Mouse (Mus musculus) limb, embryonic 12.5 days (tissue): ENCODE measurements around the gene Tmem120b. TPM values are rescaled to one million over a fixed set of nuclear protein-coding genes. Genes with fewer than 3 reads are reported as not detected.
"Not testable (repeated sequence)": the region's sequence is repeated elsewhere in the genome, so short reads cannot be mapped to it uniquely, and the experiment has no call there.

Experiments used
- ATAC-seq: fragments of 200-750 bp; cut with Nextera tagmentation; 2 replicates; pipeline ENCODE4 v1.8.0; 2017; ENCODE audit warnings: low read depth, moderate TSS enrichment; ENCODE audit not compliant: insufficient number of reproducible peaks, insufficient read depth, low FRiP score, low TSS enrichment
- H3K27ac ChIP-seq: fragments of 300-500 bp; sonication (generic); 2 replicates; pipeline ENCODE4 v1.5.1; 2016; ENCODE audit warnings: mild to moderate bottlenecking, moderate library complexity
- H3K27me3 ChIP-seq: fragments of 300-500 bp; sonication (generic); 2 replicates; pipeline ENCODE4 v1.6.1; 2016; ENCODE audit warnings: mild to moderate bottlenecking, moderate library complexity
- H3K36me3 ChIP-seq: fragments of 300-500 bp; sonication (generic); 2 replicates; pipeline ENCODE4 v1.6.1; 2016; ENCODE audit warnings: mild to moderate bottlenecking, moderate library complexity
- H3K4me1 ChIP-seq: fragments of 300-500 bp; sonication (generic); replicated peaks from 2 replicates; pipeline ENCODE4 v1.6.1; 2016
- H3K4me2 ChIP-seq: fragments of 300-500 bp; sonication (generic); 2 replicates; pipeline ENCODE4 v1.6.1; 2016; ENCODE audit warnings: mild to moderate bottlenecking, moderate library complexity
- H3K4me3 ChIP-seq: fragments of 300-500 bp; sonication (generic); replicated peaks from 2 replicates; pipeline ENCODE4 v1.5.1; 2016; ENCODE audit warnings: mild to moderate bottlenecking
- H3K9ac ChIP-seq: fragments of 300-500 bp; sonication (generic); replicated peaks from 2 replicates; pipeline ENCODE4 v1.6.1; 2016; ENCODE audit warnings: mild to moderate bottlenecking, moderate library complexity
- H3K9me3 ChIP-seq: fragments of 300-500 bp; sonication (generic); 2 replicates; pipeline ENCODE4 v1.6.1; 2016; ENCODE audit warnings: mild to moderate bottlenecking, moderate library complexity
- WGBS: fragments of 180-500 bp; shearing (Covaris S2); methylation state at CpG from one replicate; pipeline ENCODE4 v1.1.7; 2016; 5-methylcytosine and 5-hydroxymethylcytosine counted together
- polyA plus RNA-seq: library from polyadenylated mRNA; unstranded; fragments of >200 nt; fragmentation: Nextera tagmentation; extraction: Ambion mirVana; gene quantifications from 2 replicates; pipeline ENCODE4 v1.2.1, GENCODE M21; 2016

The Tmem120b gene
- polyA plus RNA-seq, 1 experiment from 2014 or later, result 14.1 TPM

DNA sequence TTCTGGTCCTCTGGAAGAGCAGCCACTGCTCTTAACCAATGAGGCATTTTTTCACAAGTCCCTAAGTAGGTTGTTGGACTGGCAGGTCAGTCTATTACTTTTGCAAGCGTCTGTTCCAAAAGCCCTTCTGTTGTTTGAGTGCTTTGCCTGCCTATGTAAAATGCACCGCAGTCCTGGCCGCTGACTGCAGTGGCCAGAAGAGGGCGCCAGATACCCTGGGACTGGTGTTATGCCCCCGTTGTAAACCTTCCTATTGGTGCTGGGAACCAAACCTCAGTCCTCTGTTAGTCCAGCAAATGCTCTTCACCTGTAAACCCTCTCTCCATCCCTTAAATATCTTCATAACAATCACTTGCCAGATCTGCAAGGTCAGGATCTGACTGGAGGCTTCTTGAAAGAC lies 16.5 kb upstream of the Tmem120b start:
- no peak for ATAC-seq
- Histone ChIP-seq H3K4me1 (peaks cover 7% of the 10 kb centered on the region), H3K4me3 (no peak overlapping the region), H3K27me3 (no peaks in the 10 kb centered on the region), H3K27ac (no peak overlapping the region), H3K4me2 (no peak overlapping the region), H3K9ac (no peak overlapping the region), H3K36me3 (no peaks in the 10 kb centered on the region), H3K9me3 (no peaks in the 10 kb centered on the region)
- WGBS, result 76% methylated on average over 5 of the region's 5 CpGs

DNA sequence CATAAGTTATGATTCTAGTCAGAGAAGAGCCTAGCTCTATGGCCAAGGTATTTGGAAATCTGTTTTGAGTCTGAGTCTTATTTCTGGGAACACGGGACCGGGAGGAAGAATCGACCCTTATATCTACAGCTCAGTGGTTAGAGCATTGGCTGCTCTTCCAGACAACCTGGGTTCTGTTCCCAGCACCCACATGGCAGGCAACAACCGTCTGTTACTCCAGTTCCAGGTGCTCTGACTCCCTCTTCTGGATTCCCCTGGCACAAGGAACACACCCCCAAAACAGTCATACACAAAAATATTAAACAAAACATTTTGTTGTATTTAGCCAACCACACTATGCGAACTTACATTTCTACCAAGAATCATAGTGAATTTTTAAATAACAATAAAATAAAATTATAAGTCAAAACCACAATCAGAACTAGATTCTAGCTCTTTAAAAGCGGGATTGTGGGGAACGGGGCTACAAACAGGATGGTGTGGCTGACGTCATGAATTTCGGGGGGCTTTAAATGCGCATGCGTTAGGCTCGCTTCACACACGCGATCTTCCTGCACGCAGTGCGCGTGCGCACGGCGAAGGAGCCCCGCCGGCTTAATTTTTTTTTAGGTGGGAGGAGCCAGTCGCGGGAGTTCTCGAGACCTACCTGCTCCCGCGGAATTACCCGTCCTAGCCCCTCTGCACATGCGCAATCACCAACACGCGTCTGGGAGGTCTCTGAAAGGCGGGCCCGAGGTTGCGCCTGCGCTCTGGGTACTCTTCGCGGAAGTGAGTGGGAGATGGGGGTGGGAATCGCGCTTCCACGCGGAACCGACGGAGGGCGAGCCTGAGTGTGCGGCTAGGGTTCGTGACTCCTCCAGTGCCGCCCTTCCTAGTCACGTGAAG lies 10.6 kb upstream of the Tmem120b start:
- H3K4me1 ChIP-seq, result peaks cover 18% of the 10 kb centered on the region
- 8% methylated on average over 48 of the region's 48 CpGs for WGBS
- H3K9me3 ChIP-seq, result no peaks in the 10 kb centered on the region
- peak overlapping the region; percentile 53 for H3K4me2 ChIP-seq
- no peaks in the 10 kb centered on the region for H3K36me3 ChIP-seq
- peak; percentile 82 for ATAC-seq
- H3K9ac ChIP-seq, result peak overlapping the region; percentile 42; the same call in 1 of the 2 replicates
- peak overlapping the region; percentile 38 for H3K4me3 ChIP-seq
- H3K27ac ChIP-seq, result 0 out of 2 replicates have a peak overlapping the region, but pooled peaks have one; percentile 25
- no peaks in the 10 kb centered on the region for H3K27me3 ChIP-seq

- 49% methylated on average over 16 of the region's 16 CpGs for WGBS
- peak overlapping the region; percentile 38 for H3K4me3 ChIP-seq
- H3K4me1 ChIP-seq, result peaks cover 18% of the 10 kb centered on the region
- peak overlapping the region; percentile 42; the same call in 1 of the 2 replicates for H3K9ac ChIP-seq
- no peak for ATAC-seq
- 0 out of 2 replicates have a peak overlapping the region, but pooled peaks have one; percentile 25 for H3K27ac ChIP-seq
- H3K9me3 ChIP-seq, result no peaks in the 10 kb centered on the region
- H3K27me3 ChIP-seq, result no peaks in the 10 kb centered on the region
- peak overlapping the region; percentile 53 for H3K4me2 ChIP-seq
- H3K36me3 ChIP-seq, result no peaks in the 10 kb centered on the region
Measured at GRCm38 (mm10) chr5:123058251-123059102, 9.7 kb upstream of the Tmem120b start.

DNA sequence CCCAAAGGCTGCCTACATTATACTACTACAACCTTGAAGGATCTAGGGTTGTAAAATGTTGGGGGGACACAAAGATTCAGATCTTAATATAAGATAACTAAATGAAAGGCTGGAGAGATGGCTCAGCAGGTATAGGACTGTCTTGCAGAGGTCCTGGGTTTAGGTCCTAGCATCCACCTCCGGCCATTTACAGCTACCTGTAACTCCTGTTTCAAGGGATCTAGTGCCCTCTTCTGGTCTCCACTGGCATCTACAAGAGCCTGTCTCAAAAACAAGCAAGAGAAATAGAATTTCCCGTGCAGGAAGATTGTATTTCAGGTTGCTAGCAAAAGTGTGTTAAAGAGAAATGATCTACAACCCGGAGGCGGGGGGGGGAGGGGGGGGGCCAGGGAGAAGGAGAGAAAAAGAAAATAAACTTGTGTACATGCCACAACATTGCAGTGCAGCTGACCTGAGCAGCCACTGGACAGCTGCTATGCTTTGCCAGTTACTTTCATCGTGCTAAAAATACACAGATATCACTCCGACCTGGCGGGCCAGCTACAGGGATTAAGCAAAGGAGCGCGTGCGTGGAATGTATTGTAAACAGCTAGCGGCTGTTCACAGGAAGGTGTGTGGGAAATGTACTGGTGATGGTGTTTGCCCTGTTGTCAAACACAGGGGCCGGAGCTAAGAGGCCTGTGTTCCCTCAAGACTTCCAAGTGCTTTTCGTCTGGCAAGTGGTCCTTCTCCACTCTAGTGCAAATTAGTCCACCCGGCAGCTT lies 8.3 kb upstream of the Tmem120b start:
- 15% methylated on average over 14 of the region's 14 CpGs for WGBS
- Histone ChIP-seq H3K4me2 (peak overlapping the region; percentile 43), H3K9ac (no peak overlapping the region)

DNA sequence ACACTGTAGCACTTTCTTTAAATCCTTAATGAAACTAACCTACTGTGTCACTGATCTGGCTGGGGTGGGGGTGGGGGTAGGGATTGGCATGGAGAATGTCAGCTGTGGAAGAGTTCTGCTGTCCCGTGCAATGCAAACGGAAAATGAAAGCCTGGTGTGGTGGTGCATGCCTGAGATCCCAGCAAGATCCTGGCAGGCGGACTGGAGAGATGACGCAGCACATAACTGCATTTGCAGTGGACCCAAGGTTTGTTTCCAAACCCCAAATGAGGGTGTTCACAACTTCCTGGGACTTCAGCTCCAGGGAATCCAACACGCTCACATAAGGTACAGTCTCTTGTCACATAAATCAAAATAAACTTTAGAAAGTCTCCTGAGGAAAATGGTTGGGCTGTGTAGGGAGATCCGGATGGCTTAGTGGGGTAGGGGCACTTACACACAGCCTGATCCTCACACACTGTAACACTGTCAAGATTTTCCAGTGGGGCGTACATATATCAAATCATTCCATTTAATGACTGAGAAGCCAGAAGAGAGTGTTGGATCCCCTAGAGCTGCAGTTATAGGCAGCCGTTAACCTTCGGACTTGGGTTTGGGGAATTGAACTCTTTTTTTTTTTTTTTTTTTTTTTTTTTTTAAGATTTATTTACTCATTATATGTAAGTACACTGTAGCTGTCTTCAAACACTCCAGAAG lies 7.4 kb upstream of the Tmem120b start:
- 38% methylated on average over 9 of the region's 9 CpGs for WGBS

More for the DNA sequence above, 8.3 kb upstream of the Tmem120b start:
- peaks cover 18% of the 10 kb centered on the region for H3K4me1 ChIP-seq
- peak overlapping the region; percentile 79 for H3K27ac ChIP-seq
- no peak overlapping the region for H3K4me3 ChIP-seq
- H3K27me3 ChIP-seq, result no peaks in the 10 kb centered on the region
- H3K36me3 ChIP-seq, result no peaks in the 10 kb centered on the region
- ATAC-seq, result no peak
- no peaks in the 10 kb centered on the region for H3K9me3 ChIP-seq

GRCm38 (mm10) chr5:123061402-123061749 lies 6.8 kb upstream of the Tmem120b start:
- ATAC-seq, H3K4me2 ChIP-seq, H3K36me3 ChIP-seq, H3K27me3 ChIP-seq, H3K27ac ChIP-seq, H3K4me3 ChIP-seq, H3K9ac ChIP-seq, H3K9me3 ChIP-seq: not testable (repeated sequence)
- H3K4me1 ChIP-seq, result peaks cover 18% of the 10 kb centered on the region
- WGBS, result 78% methylated on average over 6 of the region's 6 CpGs

More for the DNA sequence above, 7.4 kb upstream of the Tmem120b start:
- ATAC-seq, result no peak
- Histone ChIP-seq H3K4me3 (no peak overlapping the region), H3K4me1 (peaks cover 18% of the 10 kb centered on the region), H3K4me2 (peak overlapping the region; percentile 43), H3K9me3 (no peaks in the 10 kb centered on the region), H3K27ac (peak overlapping the region; percentile 79), H3K36me3 (no peaks in the 10 kb centered on the region), H3K27me3 (no peaks in the 10 kb centered on the region), H3K9ac (no peak overlapping the region)

DNA sequence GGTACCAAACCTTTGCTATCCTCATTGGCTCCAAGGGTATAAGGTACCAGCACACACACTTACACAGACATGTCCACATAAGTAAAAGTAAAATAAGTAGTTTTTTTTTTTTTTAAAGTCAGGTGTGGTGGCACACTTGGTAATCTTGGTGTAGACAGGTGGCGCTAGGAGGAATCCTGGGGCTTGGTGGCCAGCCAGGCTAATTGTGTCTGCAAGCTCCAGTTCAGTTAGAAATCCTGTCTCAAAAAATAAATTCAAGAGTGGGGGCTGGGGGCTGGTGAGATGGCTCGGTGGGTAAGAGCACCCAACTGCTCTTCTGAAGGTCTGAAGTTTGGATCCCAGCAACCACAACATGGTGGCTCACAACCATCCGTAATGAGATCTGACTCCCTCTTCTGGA lies 5.1 kb upstream of the Tmem120b start:
- Histone ChIP-seq H3K27ac (no peak overlapping the region), H3K4me3 (no peak overlapping the region), H3K4me1 (peaks cover 23% of the 10 kb centered on the region), H3K9me3 (no peaks in the 10 kb centered on the region), H3K4me2 (no peak overlapping the region), H3K9ac (no peak overlapping the region), H3K36me3 (no peaks in the 10 kb centered on the region), H3K27me3 (no peaks in the 10 kb centered on the region)
- ATAC-seq, result no peak
- WGBS, result 86% methylated on average over 3 of the region's 3 CpGs

- H3K4me1 ChIP-seq, result peaks cover 17% of the 10 kb centered on the region
- no peaks in the 10 kb centered on the region for H3K9me3 ChIP-seq
- 31% methylated on average over 6 of the region's 6 CpGs for WGBS
- H3K4me2 ChIP-seq, result no peak overlapping the region
- no peak overlapping the region for H3K9ac ChIP-seq
- no peaks in the 10 kb centered on the region for H3K27me3 ChIP-seq
- H3K27ac ChIP-seq, result no peak overlapping the region
- H3K4me3 ChIP-seq, result no peak overlapping the region
- H3K36me3 ChIP-seq, result no peaks in the 10 kb centered on the region
- ATAC-seq, result no peak
Measured at GRCm38 (mm10) chr5:123064207-123064606, 4.0 kb upstream of the Tmem120b start.

GRCm38 (mm10) chr5:123067395-123067995 lies 720 bp upstream of the Tmem120b start:
- H3K36me3 ChIP-seq, result no peaks in the 10 kb centered on the region
- no peak overlapping the region for H3K27ac ChIP-seq
- H3K27me3 ChIP-seq, result no peaks in the 10 kb centered on the region
- no peak overlapping the region for H3K9ac ChIP-seq
- H3K4me2 ChIP-seq, result no peak overlapping the region
- 0 out of 2 replicates have a peak, but pooled peaks cover 5% of the 10 kb centered on the region for H3K4me1 ChIP-seq
- peak; percentile 70; the same call in 1 of the 2 replicates for ATAC-seq
- 13% methylated on average over 6 of the region's 6 CpGs for WGBS
- no peaks in the 10 kb centered on the region for H3K9me3 ChIP-seq
- no peak overlapping the region for H3K4me3 ChIP-seq

DNA sequence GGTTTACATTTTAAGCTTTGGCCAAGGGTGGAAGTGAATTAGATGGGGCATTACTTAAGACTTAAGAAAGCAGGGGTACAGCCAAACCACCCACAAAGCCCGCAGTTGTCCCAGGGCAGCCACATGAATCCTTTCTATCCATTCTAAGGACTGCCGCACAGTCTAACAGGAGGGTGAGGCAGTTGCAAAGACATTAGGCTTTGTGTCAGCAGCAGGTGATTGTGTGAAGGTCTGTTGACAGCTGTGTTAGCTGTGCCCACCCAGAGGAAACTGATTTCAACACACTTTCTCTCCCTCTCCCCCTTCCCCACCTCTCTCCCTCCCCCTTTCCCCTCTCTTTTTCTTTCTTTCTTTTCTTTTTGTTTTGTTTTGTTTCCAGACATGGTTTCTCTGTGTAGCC lies 499 bp downstream of the Tmem120b start:
- WGBS, result 93% methylated on average over 2 of the region's 2 CpGs
- Histone ChIP-seq H3K9ac (no peak overlapping the region), H3K36me3 (no peaks in the 10 kb centered on the region), H3K4me3 (no peak overlapping the region), H3K4me2 (no peak overlapping the region), H3K27me3 (no peaks in the 10 kb centered on the region), H3K4me1 (0 out of 2 replicates have a peak, but pooled peaks cover 5% of the 10 kb centered on the region), H3K9me3 (no peaks in the 10 kb centered on the region), H3K27ac (no peak overlapping the region)
- no peak for ATAC-seq
